Mouse (Mus musculus) hindbrain, embryonic 14.5 days (tissue): Measurements from ENCODE around the gene Ppp4r3a. TPM values are rescaled to one million over a fixed set of nuclear protein-coding genes. Genes with fewer than 3 reads are reported as not detected.

Source experiments
- ATAC-seq: fragments of 200-750 bp; cut with Nextera tagmentation; 2 replicates; pipeline ENCODE4 v1.8.0; 2017; ENCODE audit warnings: moderate number of reproducible peaks, mild to moderate bottlenecking, moderate TSS enrichment, moderate library complexity; ENCODE audit not compliant: low FRiP score
- DNase-seq: peaks from one replicate; pipeline ENCODE4 v3.0.0-alpha.2; 2015; ENCODE audit warnings: low spot score
- H3K27ac ChIP-seq: fragments of 300-500 bp; sonication (generic); 2 replicates; pipeline ENCODE4 v1.5.1; 2014; ENCODE audit warnings: mild to moderate bottlenecking, moderate library complexity
- H3K27me3 ChIP-seq: fragments of 300-500 bp; sonication (generic); 2 replicates; pipeline ENCODE4 v1.6.1; 2014; ENCODE audit warnings: mild to moderate bottlenecking, low read length, mixed read lengths; ENCODE audit not compliant: control insufficient read depth, insufficient read depth
- H3K36me3 ChIP-seq: fragments of 300-500 bp; sonication (generic); replicated peaks from 2 replicates; pipeline ENCODE4 v1.6.1; 2014; ENCODE audit not compliant: control insufficient read depth, insufficient read depth
- H3K4me1 ChIP-seq: fragments of 300-500 bp; sonication (generic); replicated peaks from 2 replicates; pipeline ENCODE4 v1.6.1; 2014; ENCODE audit warnings: antibody characterized with exemption, low read length, mixed read lengths; ENCODE audit not compliant: control insufficient read depth, insufficient read depth
- H3K4me2 ChIP-seq: fragments of 300-500 bp; sonication (generic); replicated peaks from 2 replicates; pipeline ENCODE4 v1.6.1; 2014; ENCODE audit warnings: mild to moderate bottlenecking, moderate library complexity
- H3K4me3 ChIP-seq: fragments of 300-500 bp; sonication (generic); replicated peaks from 2 replicates; pipeline ENCODE4 v1.5.1; 2014; ENCODE audit warnings: mild to moderate bottlenecking, low read length
- H3K9ac ChIP-seq: fragments of 300-500 bp; sonication (generic); 2 replicates; pipeline ENCODE4 v1.6.1; 2014
- H3K9me3 ChIP-seq: fragments of 300-500 bp; sonication (generic); 2 replicates; pipeline ENCODE4 v1.6.1; 2016; ENCODE audit warnings: low read length; ENCODE audit not compliant: control insufficient read depth
- WGBS: fragments of 180-500 bp; shearing (Covaris S2); extraction: QIAGEN DNeasy Blood & Tissue Kit; methylation state at CpG from one replicate; pipeline ENCODE4 v1.1.7; 2014; 5-methylcytosine and 5-hydroxymethylcytosine counted together
- polyA plus RNA-seq: library from polyadenylated mRNA; unstranded; fragments of >200 nt; fragmentation: Nextera tagmentation; extraction: Ambion mirVana; gene quantifications from 2 replicates; pipeline ENCODE4 v1.2.1, GENCODE M21; 2014

Gene Ppp4r3a
- polyA plus RNA-seq, 1 experiment from 2014 or later = 29.1 TPM

DNA sequence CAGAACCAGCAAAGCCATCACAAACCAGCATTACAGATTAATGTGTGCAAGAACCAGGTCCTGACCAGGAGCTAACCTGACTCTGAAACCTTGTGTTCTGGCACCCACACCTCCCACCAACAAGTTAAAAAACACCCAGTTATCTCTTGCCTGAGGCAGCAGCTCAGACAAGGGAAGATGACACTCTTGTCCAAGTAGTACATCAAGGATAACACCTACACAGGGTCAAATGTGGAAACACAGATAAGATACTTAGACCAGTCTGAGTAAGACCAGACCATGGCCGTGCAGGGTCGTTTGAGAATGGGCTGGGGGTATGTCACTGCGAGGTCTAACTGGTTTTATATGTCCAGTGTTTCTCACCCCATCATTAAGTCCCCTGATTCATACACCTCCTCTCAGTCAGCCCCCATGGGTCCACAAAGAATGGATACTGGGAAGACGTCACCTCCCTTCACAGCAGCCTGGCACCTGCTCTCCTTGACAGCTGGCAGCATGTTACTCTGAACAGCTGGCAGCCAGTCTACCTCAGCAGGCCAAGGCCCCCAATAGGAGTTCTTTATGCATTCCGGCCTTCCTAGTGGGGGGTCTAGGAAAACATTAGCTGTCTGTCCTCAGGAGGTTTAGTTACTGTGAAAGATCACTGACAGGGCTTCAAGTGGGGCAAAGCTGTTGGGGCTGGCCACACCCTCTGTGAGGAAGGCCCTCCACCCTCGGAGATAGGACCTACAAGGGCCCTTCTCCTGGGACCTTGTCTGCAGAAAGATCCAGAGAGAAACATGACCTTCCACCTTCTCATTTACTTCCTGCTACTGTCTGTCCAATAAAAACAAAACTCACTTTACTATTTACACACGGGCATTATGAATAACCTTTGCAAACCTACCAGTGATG, 84.2 kb downstream of the Ppp4r3a start:
- Histone ChIP-seq H3K27me3 (no peaks in the 10 kb centered on the region), H3K9me3 (no peaks in the 10 kb centered on the region), H3K4me1 (peaks cover 36% of the 10 kb centered on the region), H3K9ac (no peak overlapping the region), H3K4me3 (no peak overlapping the region), H3K36me3 (no peaks in the 10 kb centered on the region), H3K27ac (no peak overlapping the region), H3K4me2 (no peak overlapping the region)
- DNase-seq (no peak), ATAC-seq (no peak)
- 39% methylated on average over 7 of the region's 7 CpGs for WGBS

DNA sequence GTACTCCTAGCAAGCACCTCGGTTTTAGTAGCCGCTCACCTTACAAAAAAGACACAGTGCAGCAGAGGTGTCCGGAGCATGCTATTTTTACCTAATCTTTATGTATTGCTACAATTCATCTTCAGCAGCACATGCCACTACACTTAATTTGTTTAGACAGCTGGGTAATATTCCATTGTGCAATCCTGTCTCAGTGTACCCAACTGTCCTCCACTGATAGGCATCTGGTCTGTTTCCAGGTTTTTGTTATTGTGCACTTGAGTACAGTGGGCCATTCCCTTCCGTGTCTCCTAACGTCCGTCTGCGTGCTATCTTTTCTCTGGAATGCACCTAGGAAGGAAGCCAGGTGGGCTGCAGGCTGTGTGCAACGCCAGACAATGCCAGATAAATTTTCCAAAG, 84.9 kb downstream of the Ppp4r3a start:
- H3K4me3 ChIP-seq = no peak overlapping the region
- H3K9ac ChIP-seq = no peak overlapping the region
- no peak overlapping the region for H3K4me2 ChIP-seq
- no peaks in the 10 kb centered on the region for H3K27me3 ChIP-seq
- H3K9me3 ChIP-seq = no peaks in the 10 kb centered on the region
- 61% methylated on average over 8 of the region's 8 CpGs for WGBS
- no peaks in the 10 kb centered on the region for H3K36me3 ChIP-seq
- ATAC-seq = no peak
- peaks cover 33% of the 10 kb centered on the region for H3K4me1 ChIP-seq
- H3K27ac ChIP-seq = 0 out of 2 replicates have a peak overlapping the region, but pooled peaks have one; percentile 0
- no peak for DNase-seq

DNA sequence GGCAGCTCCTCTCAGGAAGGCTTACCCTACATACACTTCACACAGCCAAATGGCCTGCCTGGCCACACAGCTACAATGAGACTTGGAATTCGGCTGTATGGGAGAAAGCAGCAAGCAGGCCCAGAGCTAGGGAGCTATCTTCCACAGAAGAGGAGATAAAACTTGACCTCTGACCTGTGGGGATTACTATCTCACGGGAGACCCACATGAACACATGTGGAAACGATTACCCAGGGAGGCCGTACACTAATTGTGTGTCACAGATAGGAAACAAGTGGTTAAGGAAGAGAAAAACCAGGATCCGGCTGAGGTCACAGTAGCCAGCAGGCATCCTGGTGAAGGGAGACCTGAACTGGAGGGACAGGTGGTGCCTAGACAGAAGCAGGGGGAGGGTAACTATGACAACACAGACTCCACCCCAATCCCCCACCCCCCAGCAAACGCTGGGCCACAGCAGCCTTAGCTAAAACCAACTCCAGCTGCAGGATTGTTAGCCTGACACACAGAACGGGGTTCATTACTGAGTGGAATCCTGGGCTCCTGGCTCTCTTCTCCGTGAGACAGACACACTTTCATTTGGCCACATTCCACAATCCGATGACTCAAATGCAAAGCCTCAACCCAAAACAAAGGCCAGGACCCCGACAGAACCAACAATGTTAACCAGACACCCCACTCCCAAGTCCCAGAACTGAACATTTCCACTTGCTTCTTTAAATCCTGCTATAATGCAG, 85.5 kb downstream of the Ppp4r3a start:
- Histone ChIP-seq H3K9me3 (no peaks in the 10 kb centered on the region), H3K4me1 (peaks cover 33% of the 10 kb centered on the region), H3K4me2 (no peak overlapping the region), H3K4me3 (no peak overlapping the region), H3K9ac (no peak overlapping the region), H3K36me3 (no peaks in the 10 kb centered on the region), H3K27me3 (no peaks in the 10 kb centered on the region), H3K27ac (0 out of 2 replicates have a peak overlapping the region, but pooled peaks have one; percentile 0)
- DNase-seq = no peak
- 31% methylated on average over 10 of the region's 10 CpGs for WGBS
- no peak for ATAC-seq

DNA sequence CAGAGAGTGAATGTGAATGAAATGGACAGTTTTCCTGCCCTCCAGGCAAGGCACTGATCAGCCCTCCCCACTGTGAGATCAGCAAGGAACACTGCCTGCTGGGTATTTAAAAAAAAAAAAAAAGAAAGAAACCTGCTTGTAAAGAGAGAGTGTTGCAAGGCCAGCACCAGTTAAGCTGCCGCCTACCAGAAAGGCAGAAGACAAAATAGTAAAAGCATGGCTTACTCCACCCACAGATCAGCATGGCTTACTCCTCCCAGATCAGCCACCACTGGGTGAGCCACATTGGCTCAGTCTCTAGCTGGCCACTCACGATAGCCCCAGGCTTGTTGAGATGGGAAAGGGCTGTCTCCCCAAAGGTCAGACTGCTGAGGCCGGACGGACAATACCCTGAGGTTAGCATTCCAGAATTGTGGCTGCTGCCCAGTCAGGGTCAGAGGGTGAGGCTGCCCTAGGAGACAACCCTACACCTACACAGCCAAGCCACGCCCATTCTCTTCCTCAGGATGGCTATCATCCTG, 87.1 kb downstream of the Ppp4r3a start:
- DNase-seq (no peak), ATAC-seq (no peak)
- Histone ChIP-seq H3K36me3 (no peaks in the 10 kb centered on the region), H3K9me3 (no peaks in the 10 kb centered on the region), H3K4me1 (peaks cover 33% of the 10 kb centered on the region), H3K27me3 (no peaks in the 10 kb centered on the region), H3K9ac (no peak overlapping the region), H3K4me3 (no peak overlapping the region), H3K27ac (0 out of 2 replicates have a peak overlapping the region, but pooled peaks have one; percentile 10), H3K4me2 (no peak overlapping the region)
- 30% methylated on average over 5 of the region's 5 CpGs for WGBS

DNA sequence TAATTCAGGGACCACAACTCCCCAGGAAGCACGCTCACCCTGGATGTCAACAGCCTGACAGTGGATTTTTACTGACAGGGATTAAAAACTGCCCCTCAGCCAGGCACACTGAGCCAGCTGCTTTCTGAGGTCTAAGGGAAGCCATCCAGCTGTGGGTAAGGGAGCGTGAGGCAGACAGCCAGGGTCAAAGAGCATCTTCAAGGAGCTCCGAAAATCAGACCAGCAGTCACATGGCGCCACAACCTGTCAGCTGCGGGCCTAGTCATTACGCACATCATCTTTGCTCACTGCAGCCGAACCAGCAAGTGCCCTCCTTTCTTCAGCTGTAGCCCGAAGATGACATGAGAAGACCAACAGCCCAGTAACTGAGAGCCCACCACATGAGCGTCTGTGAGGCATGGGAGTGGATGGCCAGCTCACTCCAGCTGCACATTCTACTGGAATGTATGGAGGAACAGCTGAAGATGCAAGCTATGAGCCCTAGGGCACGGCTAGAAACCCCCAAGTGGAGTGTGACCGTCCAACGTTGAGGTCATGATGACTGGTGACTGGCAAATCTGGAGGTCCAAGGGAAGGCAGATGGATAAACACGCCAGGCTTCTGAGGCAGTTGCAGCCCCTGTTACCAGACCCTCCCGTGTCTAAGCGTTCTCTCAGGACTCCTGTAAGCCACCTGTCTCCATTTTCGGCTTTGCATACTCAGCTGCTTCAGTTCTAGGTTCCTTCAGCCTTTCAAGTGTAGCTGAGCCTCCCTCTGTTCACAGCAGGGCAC, 87.7 kb downstream of the Ppp4r3a start:
- H3K27ac ChIP-seq = 0 out of 2 replicates have a peak overlapping the region, but pooled peaks have one; percentile 10
- no peak for DNase-seq
- 38% methylated on average over 16 of the region's 16 CpGs for WGBS

DNA sequence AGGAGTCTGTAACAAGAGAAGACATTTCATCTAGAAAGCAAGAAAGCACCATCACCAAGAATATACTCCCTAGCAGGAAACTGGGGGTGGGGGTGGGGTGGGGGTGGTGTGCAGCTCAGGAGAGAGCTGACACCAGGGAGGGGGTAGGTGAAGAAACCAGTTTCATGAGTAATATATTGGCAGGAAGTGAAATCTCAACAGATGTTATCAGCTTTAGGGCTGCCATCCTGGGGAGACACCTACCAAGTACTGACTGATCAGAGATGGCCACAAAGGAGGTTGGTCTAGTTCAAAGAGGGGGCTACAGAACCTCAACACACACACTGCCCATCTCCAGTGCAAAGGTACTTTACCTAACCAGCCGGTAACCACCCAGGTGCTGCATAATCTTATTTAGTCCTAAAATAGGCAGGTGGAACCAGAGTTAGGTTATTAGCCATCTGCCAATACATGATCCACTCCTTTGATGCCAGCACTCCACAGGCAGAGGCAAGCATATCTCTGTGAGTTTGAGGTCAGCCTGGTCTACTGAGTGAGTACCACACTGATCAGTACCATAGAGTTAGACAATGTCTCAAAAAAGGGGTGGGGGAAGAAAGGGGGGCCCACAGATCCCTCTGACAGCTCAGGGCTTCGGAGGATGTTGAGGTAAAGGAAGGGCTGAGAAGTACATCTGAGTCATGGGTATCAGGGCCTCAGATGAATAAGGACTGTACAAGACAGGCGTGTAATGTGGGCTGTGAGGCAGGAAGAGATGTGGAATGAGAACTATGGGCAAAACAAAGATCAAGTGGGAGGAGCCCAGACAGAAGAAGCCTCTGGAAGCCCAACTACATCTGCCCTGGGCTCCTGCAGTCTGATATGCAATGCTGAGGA, 89.1 kb downstream of the Ppp4r3a start:
- Histone ChIP-seq H3K4me2 (no peak overlapping the region), H3K9me3 (no peaks in the 10 kb centered on the region), H3K9ac (no peak overlapping the region), H3K27me3 (no peaks in the 10 kb centered on the region), H3K4me3 (no peak overlapping the region), H3K4me1 (peaks cover 47% of the 10 kb centered on the region), H3K27ac (no peak overlapping the region), H3K36me3 (no peaks in the 10 kb centered on the region)
- DNase-seq = no peak
- ATAC-seq = no peak
- 77% methylated on average over 3 of the region's 3 CpGs for WGBS

More for the DNA sequence above, 87.7 kb downstream of the Ppp4r3a start:
- Histone ChIP-seq H3K4me2 (no peak overlapping the region), H3K9me3 (no peaks in the 10 kb centered on the region), H3K36me3 (no peaks in the 10 kb centered on the region), H3K27me3 (no peaks in the 10 kb centered on the region), H3K9ac (no peak overlapping the region), H3K4me3 (no peak overlapping the region), H3K4me1 (peaks cover 37% of the 10 kb centered on the region)
- ATAC-seq = no peak

DNA sequence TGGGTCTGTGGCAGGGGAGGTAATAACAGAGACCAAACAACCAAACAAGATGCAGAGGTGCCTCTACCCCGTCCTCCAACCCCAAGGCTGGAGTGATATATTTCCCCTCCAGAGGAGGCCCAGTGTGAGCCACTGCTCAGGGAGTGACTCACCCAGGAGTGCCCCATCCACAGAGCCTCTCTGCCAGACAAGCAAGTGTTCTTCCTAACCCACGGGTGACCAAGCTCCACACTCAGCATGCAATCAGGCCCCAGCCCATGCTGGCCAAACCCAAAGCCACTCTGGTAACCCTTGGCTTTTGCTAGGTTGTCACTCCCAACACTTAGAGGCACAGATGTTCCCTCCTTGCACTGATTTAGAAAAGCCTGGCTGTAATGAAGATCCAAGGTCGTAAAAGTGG, 90.4 kb downstream of the Ppp4r3a start:
- H3K9ac ChIP-seq = no peak overlapping the region
- ATAC-seq (no peak), DNase-seq (no peak)
- WGBS = 77% methylated on average over 3 of the region's 3 CpGs
- no peak overlapping the region for H3K4me3 ChIP-seq
- peaks cover 54% of the 10 kb centered on the region for H3K4me1 ChIP-seq
- no peaks in the 10 kb centered on the region for H3K36me3 ChIP-seq
- no peaks in the 10 kb centered on the region for H3K27me3 ChIP-seq
- H3K9me3 ChIP-seq = no peaks in the 10 kb centered on the region
- H3K27ac ChIP-seq = no peak overlapping the region
- H3K4me2 ChIP-seq = no peak overlapping the region

DNA sequence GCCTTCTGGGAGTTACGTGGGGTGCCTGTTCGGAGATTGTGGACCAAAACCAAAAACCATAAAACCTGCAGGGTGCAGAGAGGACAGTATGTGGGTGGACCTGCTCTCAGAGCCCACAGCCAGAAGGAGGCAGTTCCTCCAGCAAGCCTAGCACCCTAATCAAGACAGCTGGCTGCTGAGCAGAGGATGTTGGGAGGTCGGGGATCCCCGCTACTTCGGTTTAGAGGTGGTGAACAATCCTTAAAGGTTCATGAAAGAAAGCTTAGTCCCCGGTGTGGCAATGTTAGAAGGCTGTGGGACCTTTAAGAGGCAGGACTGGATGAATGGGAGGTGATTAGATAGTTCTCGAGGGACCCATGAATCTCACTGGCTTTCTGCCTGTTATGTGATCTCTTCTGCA, 91.0 kb downstream of the Ppp4r3a start:
- WGBS = 85% methylated on average over 7 of the region's 7 CpGs
- H3K27me3 ChIP-seq = no peaks in the 10 kb centered on the region
- H3K36me3 ChIP-seq = no peaks in the 10 kb centered on the region
- no peak overlapping the region for H3K4me3 ChIP-seq
- H3K27ac ChIP-seq = no peak overlapping the region
- no peak overlapping the region for H3K9ac ChIP-seq
- H3K9me3 ChIP-seq = no peaks in the 10 kb centered on the region
- peaks cover 52% of the 10 kb centered on the region for H3K4me1 ChIP-seq
- no peak overlapping the region for H3K4me2 ChIP-seq
- ATAC-seq = no peak
- DNase-seq = no peak
